Mouse (Mus musculus): ENCODE results near the gene Inhbc.

GRCm38 (mm10) chr10:127323131-127323855 is 46.9 kb downstream of the Inhbc start:
- TF ChIP-seq CTCF (IDR thresholded peaks at IDR 0.05): no peak
- no peak for TF ChIP-seq POLR2A (IDR thresholded peaks at IDR 0.05; ENCODE audit: insufficient read depth, low read depth, low read length)
- TF ChIP-seq EP300 (IDR thresholded peaks at IDR 0.05; ENCODE audit: insufficient read depth, low read depth, low read length): no peak
